Mouse (Mus musculus) lung, adult 2 months (tissue): Measurements from ENCODE around the gene Sco2.

Experiments used
- CTCF ChIP-seq: fragments of 200-500 bp; IDR thresholded peaks from 2 replicates; pipeline ENCODE4 v1.5.1; 2011; ENCODE audit warnings: mild to moderate bottlenecking, low read length, control low read depth; ENCODE audit not compliant: insufficient read depth
- POLR2A ChIP-seq: fragments of 200-500 bp; IDR thresholded peaks from 2 replicates; pipeline ENCODE4 v1.6.1; 2011; ENCODE audit warnings: low read depth, mild to moderate bottlenecking, control low read depth, low read length, borderline replicate concordance; ENCODE audit errors: extremely low read depth

DNA sequence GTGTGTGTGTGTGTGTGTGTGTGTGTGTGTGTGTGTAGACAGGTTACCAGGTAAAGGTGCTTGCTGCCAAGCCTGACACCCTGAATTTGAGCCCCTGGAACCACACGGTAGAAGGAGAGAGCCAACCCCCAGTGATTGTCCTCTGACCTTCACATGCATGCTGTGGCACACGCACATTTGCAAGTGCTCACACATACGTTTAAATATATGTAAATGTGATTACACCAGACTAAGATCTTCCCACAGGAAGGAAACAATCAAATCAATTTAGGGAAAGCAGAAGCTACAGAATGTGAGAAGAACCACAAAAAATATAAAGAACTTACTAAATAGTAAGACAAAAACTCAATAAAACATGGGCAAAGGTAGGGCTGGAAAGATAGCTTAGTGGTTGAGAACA, 33.5 kb downstream of the Sco2 start:
- TF ChIP-seq CTCF (no peak), POLR2A (no peak)
